Mouse (Mus musculus) c-Kit-positive CD71-positive TER-119-negative erythroid progenitor cells, embryonic 14.5 days (primary cell): ENCODE results near the gene BC029722.

Experiments
- DNase-seq: peaks from one replicate; pipeline ENCODE4 v3.0.0-alpha.2; 2013; ENCODE audit warnings: low read depth

BC029722 gene

GRCm38 (mm10) chr2:155779066-155779465, 40.2 kb downstream of the BC029722 start:
- DNase-seq: no peak

GRCm38 (mm10) chr2:155778004-155778403, 41.2 kb downstream of the BC029722 start:
- no peak for DNase-seq

DNA sequence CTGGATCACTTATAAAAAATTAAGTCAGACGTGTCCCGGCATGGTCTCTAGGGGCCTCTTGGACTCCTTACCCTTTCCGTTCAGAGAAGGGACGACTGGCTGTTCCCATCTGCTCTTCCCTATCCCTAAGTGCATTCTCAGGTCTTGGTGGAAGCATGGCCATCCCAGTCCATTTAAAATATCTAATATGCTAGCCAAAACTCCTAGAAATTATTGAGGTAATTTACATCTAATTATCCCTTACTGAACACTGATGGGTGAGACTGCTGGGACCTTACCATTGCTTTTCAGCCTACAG, 41.6 kb downstream of the BC029722 start:
- DNase-seq: no peak

DNA sequence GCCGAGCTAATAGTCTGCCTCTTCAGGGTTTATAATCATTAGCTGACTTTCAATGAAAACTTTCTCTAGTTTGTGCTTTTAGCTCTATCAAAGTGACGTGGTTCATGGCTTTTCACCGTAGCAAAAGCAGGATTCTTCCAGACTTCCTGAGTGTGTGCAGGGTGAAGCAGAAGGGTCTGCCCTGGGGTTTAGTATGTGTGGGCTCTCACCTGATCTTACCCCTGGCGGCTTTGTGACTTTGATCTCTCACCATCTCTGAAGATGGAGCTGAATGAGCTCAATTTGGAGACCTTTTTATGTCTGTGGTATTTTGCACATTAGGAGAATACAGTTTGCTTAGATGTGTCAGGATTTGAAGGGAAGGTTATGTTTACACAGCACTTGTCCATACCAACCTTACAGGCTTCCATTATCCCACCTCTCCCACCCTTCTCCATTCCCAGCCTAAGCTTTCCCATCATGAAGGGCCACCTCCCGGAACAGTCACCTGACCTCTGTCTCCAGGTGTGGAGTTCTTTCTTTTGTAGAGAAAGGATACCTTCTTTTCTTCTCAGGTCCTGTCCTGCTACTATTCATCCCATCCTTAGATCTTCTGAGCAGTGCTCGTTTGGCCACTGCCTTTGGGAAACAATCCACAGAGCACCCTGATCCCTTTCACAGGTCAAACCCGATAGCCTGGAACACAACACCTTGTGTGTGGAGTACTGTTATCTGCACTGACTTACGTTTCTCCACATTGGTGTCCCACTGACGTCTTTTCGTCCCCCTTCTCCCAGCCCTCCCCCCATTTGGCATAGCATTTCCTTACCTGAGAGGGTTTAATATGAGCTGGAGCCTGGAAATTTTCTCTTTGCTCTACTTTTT, 42.2 kb downstream of the BC029722 start:
- DNase-seq: no peak

DNA sequence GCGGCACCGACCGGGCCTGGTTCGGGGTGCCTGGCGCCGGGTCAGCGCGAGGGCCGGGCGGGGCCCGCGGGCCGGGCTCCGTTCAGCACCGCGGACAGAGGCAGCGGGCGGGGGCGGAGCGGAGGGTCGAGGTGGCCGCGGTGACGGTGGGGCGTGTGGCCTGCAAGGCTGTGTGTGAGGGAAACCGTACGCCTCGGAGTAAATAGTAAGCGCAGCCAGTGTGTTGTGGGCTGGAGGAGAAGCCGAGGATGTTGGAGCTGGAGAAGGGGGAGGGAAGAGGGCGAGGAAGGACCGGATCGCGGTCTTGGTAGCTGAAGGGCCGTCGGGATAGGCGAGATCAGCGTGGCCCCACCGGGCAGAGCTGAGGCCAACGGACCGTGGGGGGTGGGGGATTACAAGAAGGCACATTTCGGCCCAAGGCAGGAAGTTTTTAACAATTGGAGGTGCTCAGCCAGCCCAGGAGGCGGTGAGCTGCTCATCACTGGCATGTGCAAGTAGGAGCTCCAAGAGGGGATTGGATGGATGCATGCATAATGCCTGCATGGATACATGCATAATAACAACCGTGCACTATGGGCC, 43.5 kb downstream of the BC029722 start:
- peak; percentile 23 for DNase-seq

- DNase-seq: no peak
These were observed 44.1 kb downstream of the BC029722 start, which contains the start of gene Mmp24 for GRCm38 (mm10) chr2:155774927-155775684. Gene Mmp24 (plus strand): TSS chr2:155775342.

DNA sequence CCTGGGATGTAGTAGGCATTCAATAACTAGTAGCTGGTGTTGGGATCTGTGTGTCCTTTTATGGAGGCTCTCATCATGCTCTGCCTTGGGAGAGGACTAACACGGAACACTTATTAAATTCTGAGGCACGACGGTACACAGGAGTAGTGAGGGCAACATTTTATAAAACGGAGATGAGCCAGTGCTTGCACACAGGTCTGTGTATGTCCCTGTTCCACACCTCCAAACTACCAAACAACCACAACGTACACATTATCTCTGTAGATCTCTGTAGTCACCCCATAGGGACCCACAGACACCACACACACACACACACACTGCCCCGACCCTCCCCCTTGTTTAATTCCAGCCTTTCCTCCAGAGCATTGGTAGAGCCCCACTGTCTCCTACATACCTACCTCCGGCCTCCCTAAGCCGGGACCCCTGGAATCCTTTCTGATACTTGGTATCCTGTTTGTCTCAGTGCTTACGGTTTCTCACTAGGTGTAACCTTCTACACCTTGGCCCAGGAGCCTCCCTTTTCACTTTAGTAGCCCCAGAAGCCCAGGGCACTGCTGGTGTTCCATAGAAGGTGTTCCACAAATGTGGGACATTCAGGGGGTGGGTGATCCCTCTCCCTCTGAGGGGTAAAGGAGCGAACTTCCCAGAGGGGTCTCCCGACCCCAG, 44.8 kb downstream of the BC029722 start:
- no peak for DNase-seq

DNA sequence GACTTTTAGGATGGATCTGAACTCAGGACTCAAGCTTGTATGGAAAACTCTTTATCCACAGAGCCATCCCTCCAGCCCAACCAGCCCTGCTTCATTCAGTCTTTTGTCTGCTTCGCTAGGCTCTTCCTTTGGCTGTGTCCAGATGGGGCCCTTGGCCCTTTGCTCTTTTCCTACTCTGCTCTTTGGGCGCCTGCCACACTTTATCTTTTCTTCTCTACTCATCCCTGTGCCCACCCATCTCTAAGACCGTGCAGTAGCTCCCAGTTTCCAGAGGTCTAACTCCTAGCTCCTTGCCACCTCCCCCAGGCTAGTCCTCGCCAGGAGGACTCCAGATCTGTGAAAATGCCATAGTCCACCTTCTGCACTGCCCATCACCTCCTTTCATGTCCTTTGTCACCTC, 45.6 kb downstream of the BC029722 start:
- no peak for DNase-seq
